Mouse (Mus musculus) cerebellum, adult 9-10 months (tissue): ENCODE results near the gene Tm4sf19.

Source experiments
- DNase-seq: peaks from one replicate; pipeline ENCODE4 v3.0.0; 2022

Gene Tm4sf19

GRCm38 (mm10) chr16:32400267-32400666 lies at the start of gene Tm4sf19:
Gene Tm4sf19 (plus strand): TSS chr16:32400506.
- no peak for DNase-seq

DNA sequence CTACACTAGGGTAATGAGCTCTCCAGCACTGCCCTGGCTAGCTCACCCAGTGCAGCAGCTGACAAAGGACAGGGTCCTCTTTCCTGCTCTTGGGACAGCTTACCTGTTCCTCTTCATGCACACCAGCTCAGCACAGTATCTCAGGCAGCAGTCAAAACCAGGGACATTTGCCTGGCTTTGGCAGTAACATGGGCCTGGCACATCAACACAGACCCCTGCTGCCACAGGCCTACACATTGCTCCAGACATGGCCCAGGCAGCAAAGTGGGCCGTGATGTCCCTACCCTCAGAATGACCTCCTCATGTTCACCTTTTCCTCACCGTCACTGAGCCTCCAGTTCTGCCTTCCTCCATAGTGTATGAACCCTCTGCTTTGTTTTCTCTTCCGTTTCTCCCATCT lies 49.5 kb upstream of the Tm4sf19 start:
- DNase-seq = peak; percentile 30

DNA sequence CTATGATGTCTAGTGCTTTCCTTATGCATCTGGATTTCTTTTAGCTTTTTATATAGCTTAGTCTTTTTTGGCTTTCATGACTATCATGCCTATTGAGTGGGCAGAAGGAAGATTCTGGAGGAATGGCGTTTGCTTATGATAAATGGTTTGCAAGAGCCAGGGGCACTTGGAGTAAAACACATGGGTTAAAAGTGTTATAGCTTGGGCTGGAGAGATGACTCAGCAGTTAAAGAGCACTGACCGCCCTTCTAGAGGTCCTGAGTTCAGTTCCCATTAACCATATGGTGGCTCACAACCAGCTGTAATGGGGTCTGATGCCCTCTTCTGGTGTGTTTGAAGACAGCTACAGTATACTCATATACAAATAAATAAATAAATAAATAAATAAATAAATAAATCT lies 36.8 kb upstream of the Tm4sf19 start:
- DNase-seq = no peak

- DNase-seq = peak; percentile 27
Measured at GRCm38 (mm10) chr16:32371351-32371750, 29.0 kb upstream of the Tm4sf19 start.

DNA sequence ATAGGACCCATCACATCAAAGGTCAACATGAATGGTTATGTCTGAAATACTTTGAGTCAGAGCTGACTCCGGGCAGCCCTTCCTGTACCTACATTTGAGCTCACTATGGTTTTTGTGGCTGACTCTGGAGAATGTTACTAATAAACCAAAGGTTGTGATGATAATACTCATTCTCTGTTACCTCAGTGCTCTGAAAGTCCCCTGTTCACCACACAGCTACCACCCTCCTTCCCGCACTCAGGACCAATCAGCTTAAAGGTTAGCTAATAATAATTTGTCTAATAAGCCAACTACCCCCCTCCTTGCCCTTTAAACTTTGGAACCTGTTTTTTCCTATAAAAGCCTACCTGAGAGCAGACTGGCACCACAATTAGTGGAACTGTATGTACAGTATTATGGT lies 20.7 kb upstream of the Tm4sf19 start:
- no peak for DNase-seq

- DNase-seq = no peak
Measured at GRCm38 (mm10) chr16:32382901-32383300, 17.4 kb upstream of the Tm4sf19 start.

GRCm38 (mm10) chr16:32384885-32385284 lies 15.4 kb upstream of the Tm4sf19 start:
- DNase-seq = no peak

GRCm38 (mm10) chr16:32386826-32387225 lies 13.5 kb upstream of the Tm4sf19 start:
- DNase-seq = no peak

GRCm38 (mm10) chr16:32389049-32389448 lies 11.3 kb upstream of the Tm4sf19 start:
- DNase-seq = no peak

DNA sequence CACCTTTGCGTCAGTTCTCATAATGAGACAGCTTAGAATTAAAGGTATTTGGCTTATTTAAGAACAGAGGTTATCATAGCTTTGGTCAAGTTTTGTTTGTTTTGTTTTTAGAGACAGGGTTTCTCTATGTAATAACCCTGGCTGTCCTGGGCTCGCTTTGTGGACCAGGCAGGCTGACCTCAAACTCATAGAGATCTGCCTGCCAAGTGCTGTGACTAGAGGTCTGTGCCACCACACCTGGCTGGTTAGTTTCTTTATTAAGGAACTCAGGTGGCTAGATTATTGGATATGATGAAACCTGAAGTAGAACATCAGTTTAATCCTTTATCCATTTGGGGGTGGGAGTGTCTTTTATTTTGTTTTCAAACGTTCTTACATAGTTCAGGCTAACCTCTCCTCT lies 10.5 kb upstream of the Tm4sf19 start:
- DNase-seq = no peak

DNA sequence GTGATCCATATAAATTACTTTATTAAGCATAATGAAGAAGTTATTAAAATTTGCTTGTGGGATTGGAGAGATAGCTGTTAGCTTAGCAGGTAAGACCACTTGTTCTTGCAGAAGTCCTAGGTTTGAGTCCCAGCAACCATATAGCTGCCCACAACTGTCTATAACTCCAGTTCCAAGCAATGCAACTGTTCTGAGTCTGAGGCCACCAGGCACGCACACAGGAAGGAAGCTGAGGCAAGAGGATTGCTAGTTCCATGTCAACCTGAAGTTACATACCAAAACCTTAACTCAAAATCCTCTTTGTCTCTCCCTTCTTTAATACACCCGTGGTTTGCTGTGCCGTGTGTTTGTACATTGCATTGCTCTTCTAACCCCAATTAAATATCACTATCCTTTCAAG lies 9.4 kb upstream of the Tm4sf19 start:
- no peak for DNase-seq

DNA sequence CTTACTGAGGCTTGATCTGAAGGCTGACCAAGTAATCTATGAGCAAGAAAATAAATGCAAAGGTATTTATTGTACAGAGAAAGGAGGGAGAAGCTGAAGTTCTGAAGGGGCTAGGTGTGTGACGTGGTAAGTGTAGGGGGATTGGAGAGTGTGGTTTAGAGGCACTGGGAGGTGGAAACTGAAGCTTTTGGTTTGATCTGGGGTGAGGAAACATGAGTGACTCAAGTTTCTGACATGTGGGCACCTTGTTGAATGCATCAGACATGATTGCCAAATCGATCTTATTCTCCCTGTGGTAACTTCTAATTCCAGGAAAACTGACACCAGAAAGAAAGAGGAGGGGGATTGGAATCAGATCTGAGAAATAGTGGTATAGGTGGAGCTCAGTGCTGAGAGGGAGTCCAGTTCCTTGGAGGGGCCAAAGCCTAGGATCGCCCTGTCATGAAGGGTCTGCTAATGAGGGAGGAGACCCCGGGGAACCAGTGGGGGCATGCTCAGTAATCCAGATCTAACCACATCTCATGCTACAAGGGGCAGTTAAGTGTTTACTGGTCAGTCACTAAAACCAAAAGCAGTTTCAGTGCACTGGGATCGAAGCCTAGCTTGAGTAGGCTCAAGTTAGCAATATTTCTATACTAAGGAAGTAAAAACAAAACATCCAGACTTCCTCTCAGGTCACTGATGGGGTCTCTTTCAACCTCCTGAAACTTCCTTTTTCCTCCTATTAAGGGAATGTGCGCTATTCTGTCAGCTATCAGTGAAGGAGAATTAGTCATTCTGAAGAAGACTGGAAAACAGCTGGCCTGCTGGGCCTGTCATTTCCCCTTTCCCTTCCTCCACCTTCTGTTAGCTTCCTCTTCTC lies 4.4 kb upstream of the Tm4sf19 start:
- no peak for DNase-seq

DNA sequence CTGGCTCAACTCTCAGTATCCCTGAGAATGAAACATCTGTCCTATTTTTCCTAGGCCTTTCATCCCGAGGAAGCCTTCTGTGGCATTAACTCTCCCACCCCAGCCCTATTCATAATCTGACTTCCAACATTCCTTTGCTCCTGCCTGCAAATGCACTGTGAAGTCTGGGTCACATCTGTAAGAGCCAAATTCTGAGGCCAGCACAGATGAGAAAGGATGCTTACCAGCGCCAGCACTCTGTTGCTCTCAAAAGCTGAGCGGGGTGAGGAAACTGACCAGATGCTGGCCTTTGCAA lies 3.8 kb upstream of the Tm4sf19 start:
- no peak for DNase-seq

DNA sequence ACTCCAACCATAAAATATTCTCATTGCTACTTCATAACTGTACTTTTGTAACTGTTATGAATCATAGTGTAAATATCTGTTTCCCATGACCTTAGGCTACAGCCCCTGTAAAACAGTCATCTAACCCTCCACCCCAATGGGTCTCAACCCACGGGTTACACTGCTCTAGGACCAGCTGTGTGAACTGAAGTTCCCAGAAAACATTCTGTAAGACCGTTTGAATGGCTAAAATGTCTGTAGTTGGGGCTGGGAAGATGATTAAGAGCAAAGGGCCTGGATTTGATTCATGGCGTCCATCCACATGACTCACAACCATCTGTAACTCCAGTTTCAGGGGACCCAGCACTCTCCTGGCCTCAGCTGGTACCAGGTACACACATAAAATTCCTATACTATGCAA lies 2.1 kb upstream of the Tm4sf19 start:
- DNase-seq = no peak

DNA sequence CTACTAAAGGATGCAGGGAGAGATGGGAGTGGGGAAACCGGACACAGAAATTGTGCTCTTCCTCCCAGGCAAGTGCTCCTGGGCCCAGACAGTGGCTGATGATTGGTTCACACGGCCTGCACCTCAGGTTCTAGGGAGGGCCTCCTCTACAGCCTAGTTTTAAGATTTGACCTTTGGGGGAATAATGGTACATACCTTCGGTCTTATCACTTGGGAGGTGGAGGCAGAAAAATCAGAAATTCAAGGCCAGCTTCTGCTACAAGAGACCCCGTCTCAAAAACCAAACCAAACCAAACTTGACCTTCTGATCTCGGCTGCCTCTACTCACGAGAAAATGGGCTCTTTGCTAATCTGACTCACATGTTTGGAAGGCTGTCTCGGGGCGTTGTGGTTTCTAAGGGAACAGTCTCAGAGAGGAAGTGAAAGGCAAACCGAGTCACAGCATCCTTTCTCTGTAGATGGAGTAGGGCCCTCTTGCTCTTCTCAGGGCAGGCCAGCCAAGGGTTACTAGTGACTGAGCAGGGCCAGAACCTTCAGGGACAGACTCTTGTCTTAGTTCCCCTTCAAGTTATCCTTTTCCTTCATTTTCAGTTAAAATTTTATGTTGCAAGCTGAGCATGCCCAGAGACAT lies 1.1 kb downstream of the Tm4sf19 start:
- DNase-seq = no peak

DNA sequence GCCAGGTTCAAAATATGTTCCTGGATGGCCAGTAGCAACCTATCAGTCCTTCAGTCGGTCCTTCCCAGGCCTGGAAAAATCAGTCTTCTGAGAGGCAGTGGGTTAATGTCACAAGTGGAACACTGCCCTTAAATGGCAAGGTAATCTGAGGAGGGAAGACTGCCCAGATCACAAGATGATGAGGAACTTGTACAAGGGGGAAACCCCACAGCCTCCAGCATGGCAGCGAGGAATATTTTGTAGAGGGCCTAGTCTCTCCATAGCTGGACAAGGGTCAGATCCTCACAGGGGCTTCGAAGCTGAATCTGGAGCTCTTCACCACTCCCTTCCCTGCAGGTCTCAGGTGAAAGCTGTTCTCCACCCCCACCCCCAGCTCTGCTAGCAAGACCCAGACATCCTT lies 2.5 kb downstream of the Tm4sf19 start:
- no peak for DNase-seq

- DNase-seq = no peak
Measured at GRCm38 (mm10) chr16:32405716-32406115, 5.4 kb downstream of the Tm4sf19 start.

DNA sequence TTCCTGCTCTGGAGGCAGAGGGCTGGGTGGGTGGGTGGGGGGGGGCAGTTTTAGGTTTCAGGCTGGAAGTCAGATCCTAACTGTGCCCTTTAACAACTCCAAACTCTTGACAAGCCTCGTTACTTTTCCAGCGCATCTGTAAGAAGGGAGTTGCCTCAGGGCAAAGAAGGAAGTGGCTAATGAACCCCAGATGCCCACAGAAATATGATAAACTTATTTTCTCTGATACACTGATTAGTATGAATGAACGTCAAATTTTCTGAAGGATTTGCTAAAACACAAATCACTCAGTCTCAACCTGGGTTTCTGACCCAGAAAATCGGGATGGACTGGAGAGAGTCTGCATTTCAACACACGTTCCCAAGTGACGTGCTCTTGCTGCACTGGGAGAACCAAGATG lies 6.4 kb downstream of the Tm4sf19 start:
- DNase-seq = no peak

- no peak for DNase-seq
Measured at GRCm38 (mm10) chr16:32407730-32408129, 7.4 kb downstream of the Tm4sf19 start.

DNA sequence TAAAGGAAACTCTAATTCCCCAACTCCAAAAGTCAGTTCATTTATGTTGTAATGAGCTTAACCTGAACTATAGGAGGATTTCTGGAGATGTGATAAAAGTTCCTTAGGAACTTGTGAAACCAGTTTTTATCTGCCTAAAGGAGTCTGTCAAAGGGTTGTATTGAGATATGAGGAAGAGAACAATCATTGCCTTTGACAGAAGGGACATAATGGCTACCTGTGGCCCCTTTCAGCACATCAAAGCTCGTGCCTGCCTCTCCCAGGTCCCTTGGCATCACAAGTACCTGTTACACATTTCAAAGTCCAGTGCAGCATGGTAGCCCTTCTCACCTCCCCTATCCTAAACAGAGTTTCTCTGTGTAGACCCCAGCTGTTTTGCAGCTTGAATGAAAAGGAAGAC lies 17.2 kb downstream of the Tm4sf19 start:
- DNase-seq = no peak

DNA sequence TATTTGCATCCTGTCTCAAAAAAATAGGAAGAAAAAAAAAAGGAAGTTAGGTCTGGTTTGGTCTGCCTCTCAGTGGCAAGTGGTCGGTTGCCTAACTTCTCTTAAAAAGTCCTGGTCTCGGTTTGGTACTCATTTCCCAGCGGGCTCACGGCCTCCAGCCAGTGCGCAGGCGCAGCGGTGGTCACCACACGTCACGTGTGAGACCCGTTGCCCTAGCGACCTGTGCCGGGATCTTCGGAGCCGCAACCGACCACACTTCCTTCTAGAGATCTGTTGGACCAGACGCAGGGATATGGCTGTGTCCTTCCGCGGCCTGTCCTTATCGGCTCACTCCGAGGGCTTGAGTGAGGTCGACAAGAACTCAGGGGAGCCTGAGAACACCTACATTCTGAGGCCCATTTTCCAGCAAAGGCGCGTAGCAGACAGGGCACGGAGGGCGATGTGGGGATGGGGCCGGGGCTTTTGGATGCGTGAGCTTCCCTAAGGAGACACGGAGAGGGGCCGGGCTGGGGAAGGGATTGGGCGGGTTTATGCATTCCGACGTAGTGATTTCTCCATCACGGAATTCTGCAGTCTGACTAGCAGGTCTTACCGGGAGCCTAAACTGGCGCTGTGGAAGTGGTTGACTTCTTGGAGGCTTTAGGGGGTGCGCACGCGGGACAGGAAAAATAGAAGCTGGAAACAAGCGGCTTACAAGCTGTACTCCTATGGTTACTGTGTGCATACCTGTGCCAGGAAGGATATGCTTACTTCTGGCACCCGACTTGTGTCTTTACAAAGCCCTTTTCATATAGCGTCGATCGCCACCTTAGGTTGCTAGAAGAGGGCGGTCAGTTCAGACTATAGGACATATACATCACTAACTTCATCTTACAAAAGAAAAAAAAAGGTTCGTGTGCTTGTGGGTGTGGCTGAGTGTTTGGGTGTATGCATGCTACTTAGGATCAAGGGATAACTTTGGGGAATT lies 19.5 kb downstream of the Tm4sf19 start, which contains the start of gene Tctex1d2:
Gene Tctex1d2, plus strand, starts transcription at position 186 of the 967 bp plus-strand sequence.
- peak; percentile 94 for DNase-seq

DNA sequence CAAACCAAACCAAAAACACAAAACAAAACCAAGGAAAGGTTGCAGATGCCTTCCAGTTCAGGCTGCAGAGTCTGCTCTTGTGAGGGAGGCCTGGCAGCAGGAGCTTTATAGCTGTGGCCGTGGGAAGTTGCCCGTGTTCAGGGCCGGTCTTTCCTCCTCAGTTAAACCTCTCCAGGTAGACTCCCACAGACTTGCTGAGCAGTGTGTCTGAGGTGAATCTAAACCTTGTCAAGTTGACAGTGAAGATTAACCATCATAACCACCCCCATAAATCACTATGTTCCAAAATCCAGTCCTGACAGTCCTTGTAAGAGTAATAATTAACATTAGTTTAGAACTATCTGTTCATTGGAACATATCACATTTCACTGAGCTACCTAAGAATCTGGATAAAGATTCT lies 27.2 kb downstream of the Tm4sf19 start:
- no peak for DNase-seq

DNA sequence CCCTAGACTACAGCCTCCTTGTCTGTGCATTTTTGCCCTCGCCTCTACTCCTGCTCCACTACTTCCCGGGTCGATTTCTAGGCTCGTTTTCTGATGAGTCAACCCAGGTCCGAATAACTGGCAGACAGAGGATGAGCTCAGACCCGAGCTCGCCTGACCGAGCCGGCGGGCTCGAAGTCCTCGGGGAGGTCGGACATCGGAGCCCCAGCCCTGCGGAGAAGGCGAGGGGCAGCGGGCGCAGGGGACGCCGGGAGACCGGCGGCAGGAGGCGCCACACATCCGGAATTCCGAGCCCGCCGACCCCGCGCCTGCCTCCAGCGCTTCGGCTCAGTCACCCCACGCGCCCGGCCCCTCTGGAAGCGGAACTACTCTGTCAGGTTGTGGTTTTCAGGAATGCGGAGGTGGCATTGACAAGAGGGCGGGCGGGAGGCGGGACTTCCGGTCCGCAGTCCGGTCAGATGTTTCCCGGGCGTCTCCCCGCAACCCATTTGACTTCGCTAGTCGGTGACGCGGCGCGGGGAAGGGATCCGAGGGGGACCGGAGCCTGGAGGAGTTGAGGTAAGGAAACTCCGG lies 30.3 kb downstream of the Tm4sf19 start, which contains the start of gene Pcyt1a:
Gene Pcyt1a, plus strand, starts transcription at position 448 of the 573 bp plus-strand sequence.
- DNase-seq = peak; percentile 91
